Mouse (Mus musculus): ENCODE results near the gene Chga. TPM values are rescaled to one million over a fixed set of nuclear protein-coding genes. Genes with fewer than 3 reads are reported as not detected.

Chga gene
- polyA plus RNA-seq, 1 experiment: not detected

- TF ChIP-seq GATA1 (IDR thresholded peaks at IDR 0.05; ENCODE audit: low read length): no peak
These were observed 24.3 kb downstream of the Chga start for GRCm38 (mm10) chr12:102579041-102579440.

DNA sequence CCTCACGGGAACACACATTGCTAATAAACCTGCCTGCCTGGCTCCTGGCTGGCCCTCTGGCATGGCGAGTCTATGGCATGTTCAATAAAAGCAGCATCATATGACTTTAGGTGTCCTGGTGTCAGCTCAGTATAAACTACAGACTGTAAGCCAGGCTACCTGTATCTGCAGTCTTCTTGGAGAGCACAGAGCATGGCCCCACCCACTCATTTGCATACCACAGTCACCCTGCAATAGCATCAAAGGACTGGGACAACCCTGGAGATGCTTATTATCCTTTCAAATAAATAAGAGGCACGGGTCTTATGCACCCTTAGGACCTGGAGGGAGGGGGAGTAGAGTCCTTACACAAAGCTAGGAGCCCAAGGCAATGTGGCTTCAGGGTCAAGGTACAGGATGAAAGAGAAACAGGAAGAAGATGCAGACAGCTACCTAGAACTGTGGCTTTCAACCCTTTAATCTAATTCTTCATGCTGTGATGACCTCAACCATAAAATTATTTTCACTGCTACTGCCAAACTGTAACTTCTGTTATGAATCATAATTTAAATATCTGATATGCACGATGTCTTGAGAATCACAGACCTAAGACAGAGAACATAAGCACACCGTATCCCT lies 26.9 kb downstream of the Chga start:
- no peak for TF ChIP-seq GATA1 (IDR thresholded peaks at IDR 0.05; ENCODE audit: low read length)

DNA sequence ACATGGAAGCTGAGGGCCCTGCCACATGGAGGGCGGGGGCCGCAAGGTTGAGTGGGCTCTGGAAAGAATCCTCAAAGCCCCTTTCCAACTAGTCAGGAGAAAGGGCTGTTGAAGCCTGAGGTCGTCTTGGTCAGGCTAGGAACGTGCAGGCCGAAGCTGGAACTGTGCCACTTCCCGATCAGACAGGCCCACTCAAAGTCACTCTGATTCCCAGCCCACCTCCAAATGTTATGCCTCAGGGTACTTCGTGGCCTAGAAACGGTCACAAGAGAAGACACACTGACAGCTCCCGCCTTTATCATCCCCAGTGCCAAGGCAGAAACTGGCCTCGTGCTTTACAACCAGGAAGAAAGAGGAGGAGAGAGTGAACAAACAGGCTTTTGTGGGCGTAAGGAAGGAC lies 27.7 kb downstream of the Chga start:
- no peak for TF ChIP-seq GATA1 (IDR thresholded peaks at IDR 0.05; ENCODE audit: low read length)

DNA sequence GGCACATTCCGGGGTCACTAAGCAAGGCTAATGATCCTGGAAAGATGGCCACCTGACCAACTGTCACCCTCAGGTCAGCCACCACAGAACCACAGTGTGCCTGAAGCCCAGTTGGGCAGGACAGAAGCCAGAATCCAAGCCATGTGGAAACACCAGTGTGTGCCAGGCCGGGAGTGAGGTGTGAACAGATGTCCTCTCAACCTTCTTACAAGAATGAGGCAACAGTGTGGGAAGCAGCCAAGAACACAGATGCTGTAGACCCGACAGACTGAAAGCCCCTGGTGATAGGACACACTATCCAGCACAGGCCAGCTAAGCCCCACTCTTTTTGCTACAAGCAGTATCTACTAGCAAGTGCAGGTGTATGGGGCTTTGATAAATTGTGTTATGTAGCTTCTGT lies 30.6 kb downstream of the Chga start:
- no peak for TF ChIP-seq GATA1 (IDR thresholded peaks at IDR 0.05; ENCODE audit: low read length)

GRCm38 (mm10) chr12:102586286-102586881 lies 31.6 kb downstream of the Chga start:
- TF ChIP-seq GATA1 (IDR thresholded peaks at IDR 0.05; ENCODE audit: low read length): no peak

GRCm38 (mm10) chr12:102587106-102587505 lies 32.3 kb downstream of the Chga start:
- no peak for TF ChIP-seq GATA1 (IDR thresholded peaks at IDR 0.05; ENCODE audit: low read length)

GRCm38 (mm10) chr12:102590711-102591360 lies 36.1 kb downstream of the Chga start:
- no peak for TF ChIP-seq GATA1 (IDR thresholded peaks at IDR 0.05; ENCODE audit: low read length)

DNA sequence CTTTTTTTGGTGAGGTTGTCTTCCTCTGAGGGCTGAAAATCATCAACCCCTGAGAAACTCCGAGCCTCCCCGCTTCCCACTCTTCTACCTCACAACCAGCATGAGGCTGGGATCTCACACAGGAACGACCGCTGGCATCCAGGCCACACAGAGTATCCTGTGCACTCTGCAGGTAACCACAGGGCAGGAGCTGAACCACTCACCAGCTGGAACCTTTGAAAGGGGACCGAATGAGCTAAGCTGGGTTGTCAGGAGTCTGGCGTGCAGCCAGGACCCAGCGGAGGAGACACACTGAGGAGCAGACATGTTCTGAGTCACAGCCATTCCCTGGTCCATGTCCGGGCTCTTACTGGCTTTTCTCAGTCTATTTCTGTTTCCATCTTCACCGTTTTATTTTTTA lies 38.9 kb downstream of the Chga start:
- TF ChIP-seq GATA1 (IDR thresholded peaks at IDR 0.05; ENCODE audit: low read length): no peak

GRCm38 (mm10) chr12:102594627-102595026 lies 39.9 kb downstream of the Chga start:
- no peak for TF ChIP-seq GATA1 (IDR thresholded peaks at IDR 0.05; ENCODE audit: low read length)

GRCm38 (mm10) chr12:102596410-102596809 lies 41.6 kb downstream of the Chga start:
- TF ChIP-seq GATA1 (IDR thresholded peaks at IDR 0.05; ENCODE audit: low read length): no peak

GRCm38 (mm10) chr12:102597466-102597865 lies 42.7 kb downstream of the Chga start:
- no peak for TF ChIP-seq GATA1 (IDR thresholded peaks at IDR 0.05; ENCODE audit: low read length)

- no peak for TF ChIP-seq GATA1 (IDR thresholded peaks at IDR 0.05; ENCODE audit: low read length)
These were observed 43.8 kb downstream of the Chga start for GRCm38 (mm10) chr12:102598535-102598934.

GRCm38 (mm10) chr12:102599801-102600200 lies 45.0 kb downstream of the Chga start:
- no peak for TF ChIP-seq GATA1 (IDR thresholded peaks at IDR 0.05; ENCODE audit: low read length)

DNA sequence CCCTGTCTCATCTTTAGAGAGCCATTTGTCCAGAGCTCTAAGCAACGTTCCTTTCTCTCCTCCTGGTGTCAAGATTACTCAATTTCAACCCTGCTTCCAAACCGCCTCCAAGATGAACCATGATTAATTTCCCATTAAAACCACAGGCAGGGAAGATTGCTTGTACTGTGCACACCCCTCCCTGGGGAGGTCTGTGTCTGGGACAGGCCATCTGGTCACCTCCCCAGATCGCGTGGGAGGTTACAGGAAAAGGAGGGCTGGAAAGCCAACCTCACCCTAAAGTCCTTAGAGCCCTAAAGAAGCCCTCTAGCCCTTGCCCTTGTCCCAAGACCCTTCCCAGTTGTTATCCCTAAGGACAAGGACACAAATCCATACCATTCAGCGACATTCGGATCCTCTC lies 45.6 kb downstream of the Chga start:
- no peak for TF ChIP-seq GATA1 (IDR thresholded peaks at IDR 0.05; ENCODE audit: low read length)

DNA sequence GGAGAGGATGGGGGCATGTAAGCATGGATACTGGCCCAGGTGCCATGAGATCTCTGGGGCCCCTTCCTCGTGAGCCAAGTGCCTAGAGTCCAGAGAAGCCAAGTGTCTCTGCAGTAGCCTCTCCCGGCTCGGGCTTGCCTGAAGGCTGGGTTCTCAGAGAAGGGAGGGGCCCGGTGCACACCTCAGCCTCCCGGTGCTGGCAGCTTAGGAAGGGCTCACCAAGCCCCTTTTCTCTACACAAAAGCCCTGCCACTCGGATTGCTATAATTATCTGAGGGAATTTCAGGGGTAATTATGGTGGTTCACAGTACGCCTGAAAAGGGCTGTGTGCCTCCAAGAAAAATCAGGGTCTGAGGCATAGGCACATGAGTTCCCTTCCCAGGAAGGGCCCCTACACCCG lies 47.1 kb downstream of the Chga start:
- TF ChIP-seq GATA1 (IDR thresholded peaks at IDR 0.05; ENCODE audit: low read length): no peak

GRCm38 (mm10) chr12:102602255-102603041 lies 47.7 kb downstream of the Chga start:
- TF ChIP-seq GATA1 (IDR thresholded peaks at IDR 0.05; ENCODE audit: low read length): no peak
